Mouse (Mus musculus): ENCODE data around the gene Eef1g.

DNA sequence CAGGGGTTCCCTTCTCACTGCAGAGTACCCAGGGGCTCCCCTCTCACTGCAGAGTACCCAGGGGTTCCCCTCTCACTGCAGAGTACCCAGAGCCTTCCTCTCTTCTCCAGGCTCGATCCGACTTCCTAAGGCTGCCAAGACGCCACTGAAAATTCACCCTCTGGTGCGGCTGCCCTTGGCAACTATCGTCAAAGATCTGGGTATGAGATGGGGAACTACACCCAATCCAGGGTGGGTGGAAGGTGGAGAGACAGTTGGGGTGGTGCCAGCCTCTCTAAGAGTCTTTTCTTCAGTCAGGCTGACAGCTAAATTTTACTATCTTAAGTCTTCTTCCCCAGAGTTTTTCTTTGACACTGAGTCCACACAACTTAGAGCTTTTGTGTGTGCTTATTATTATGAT lies 16.7 kb upstream of the Eef1g start:
- TF ChIP-seq CTCF (IDR thresholded peaks at IDR 0.05; ENCODE audit: insufficient read depth, low read length) (no peak), POLR2A (IDR thresholded peaks at IDR 0.05; ENCODE audit: borderline replicate concordance, extremely low read depth, low read depth, low read length) (no peak)
